Mouse (Mus musculus) intestine, postnatal 0 days (tissue): ENCODE results near the gene Uqcrq. TPM values are rescaled to one million over a fixed set of nuclear protein-coding genes. Genes with fewer than 3 reads are reported as not detected.

Experiments used
- ATAC-seq: fragments of 200-750 bp; cut with Nextera tagmentation; 2 replicates; pipeline ENCODE4 v1.8.0; 2017; ENCODE audit warnings: mild to moderate bottlenecking, moderate TSS enrichment, moderate library complexity
- H3K27ac ChIP-seq: fragments of 300-500 bp; sonication (generic); 2 replicates; pipeline ENCODE4 v1.5.1; 2014; ENCODE audit warnings: mild to moderate bottlenecking, low read depth, low read length, moderate library complexity
- H3K27me3 ChIP-seq: fragments of 300-500 bp; sonication (generic); replicated peaks from 2 replicates; pipeline ENCODE4 v1.6.1; 2014; ENCODE audit warnings: low read length, mixed read lengths; ENCODE audit not compliant: control insufficient read depth, insufficient read depth
- H3K36me3 ChIP-seq: fragments of 300-500 bp; sonication (generic); 2 replicates; pipeline ENCODE4 v1.6.1; 2014; ENCODE audit warnings: mild to moderate bottlenecking, moderate library complexity; ENCODE audit not compliant: control insufficient read depth, insufficient read depth
- H3K4me1 ChIP-seq: fragments of 300-500 bp; sonication (generic); replicated peaks from 2 replicates; pipeline ENCODE4 v1.6.1; 2014; ENCODE audit warnings: antibody characterized with exemption, low read length, mixed read lengths; ENCODE audit not compliant: control insufficient read depth, insufficient read depth
- H3K4me2 ChIP-seq: fragments of 300-500 bp; sonication (generic); replicated peaks from 2 replicates; pipeline ENCODE4 v1.6.1; 2014; ENCODE audit warnings: low read depth, mild to moderate bottlenecking, moderate library complexity
- H3K4me3 ChIP-seq: fragments of 300-500 bp; sonication (generic); 2 replicates; pipeline ENCODE4 v1.5.1; 2014; ENCODE audit warnings: low read depth, low read length
- H3K9ac ChIP-seq: fragments of 300-500 bp; sonication (generic); 2 replicates; pipeline ENCODE4 v1.6.1; 2014; ENCODE audit warnings: mild to moderate bottlenecking, low read depth, low read length
- H3K9me3 ChIP-seq: fragments of 300-500 bp; sonication (generic); 2 replicates; pipeline ENCODE4 v1.6.1; 2016; ENCODE audit warnings: mixed run types; ENCODE audit not compliant: control insufficient read depth
- CTCF ChIP-seq: sonication (generic); IDR thresholded peaks from 2 replicates; pipeline ENCODE4 v1.5.1; 2016; ENCODE audit warnings: low read depth, mild to moderate bottlenecking, control low read depth, antibody characterized with exemption, moderate library complexity
- WGBS: fragments of 180-500 bp; shearing (Covaris S2); extraction: QIAGEN DNeasy Blood & Tissue Kit; methylation state at CpG from one replicate; pipeline ENCODE4 v1.1.7; 2014; 5-methylcytosine and 5-hydroxymethylcytosine counted together
- polyA plus RNA-seq: library from polyadenylated mRNA; unstranded; fragments of >200 nt; fragmentation: Nextera tagmentation; extraction: Ambion mirVana; gene quantifications from 2 replicates; pipeline ENCODE4 v1.2.1, GENCODE M21; 2015

Gene Uqcrq
- polyA plus RNA-seq, 1 experiment from 2014 or later: 2,040 TPM

DNA sequence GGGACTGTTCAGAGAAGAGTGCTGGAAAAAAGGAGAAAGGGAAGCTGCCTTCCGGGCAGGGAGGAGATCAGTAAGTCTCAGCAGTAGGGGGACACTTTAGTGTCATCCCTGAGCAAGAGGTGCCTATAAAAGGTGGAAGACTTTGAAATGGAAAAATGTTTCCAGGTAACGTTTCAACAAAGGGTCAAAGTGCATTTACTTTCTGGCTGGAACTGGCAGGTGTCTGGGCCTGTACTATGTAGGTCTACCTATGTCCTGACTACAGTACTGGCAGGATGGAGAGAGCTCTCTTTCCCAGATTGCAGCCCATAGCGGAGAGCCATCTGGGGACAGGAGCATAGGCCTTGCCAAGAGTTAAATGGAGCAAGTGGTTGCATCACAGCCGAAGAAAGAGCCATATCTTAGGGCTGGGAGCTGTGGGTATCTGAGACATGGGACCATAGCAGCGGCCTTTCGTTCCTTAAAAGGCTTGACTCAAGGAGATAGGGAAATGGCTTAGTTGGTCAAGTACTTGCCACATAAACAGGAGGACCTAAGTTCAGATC, 4.8 kb downstream of the Uqcrq start:
- Histone ChIP-seq H3K27me3 (no peaks in the 10 kb centered on the region), H3K9me3 (no peaks in the 10 kb centered on the region), H3K27ac (peak overlapping the region; percentile 73), H3K4me3 (no peak overlapping the region), H3K9ac (no peak overlapping the region), H3K4me1 (peaks cover 4% of the 10 kb centered on the region; the same call in 1 of the 2 replicates), H3K36me3 (peaks cover 18% of the 10 kb centered on the region), H3K4me2 (no peak overlapping the region)
- TF ChIP-seq CTCF: no peak
- 57% methylated on average over 6 of the region's 6 CpGs for WGBS
- no peak; the same call in 1 of the 2 replicates for ATAC-seq

DNA sequence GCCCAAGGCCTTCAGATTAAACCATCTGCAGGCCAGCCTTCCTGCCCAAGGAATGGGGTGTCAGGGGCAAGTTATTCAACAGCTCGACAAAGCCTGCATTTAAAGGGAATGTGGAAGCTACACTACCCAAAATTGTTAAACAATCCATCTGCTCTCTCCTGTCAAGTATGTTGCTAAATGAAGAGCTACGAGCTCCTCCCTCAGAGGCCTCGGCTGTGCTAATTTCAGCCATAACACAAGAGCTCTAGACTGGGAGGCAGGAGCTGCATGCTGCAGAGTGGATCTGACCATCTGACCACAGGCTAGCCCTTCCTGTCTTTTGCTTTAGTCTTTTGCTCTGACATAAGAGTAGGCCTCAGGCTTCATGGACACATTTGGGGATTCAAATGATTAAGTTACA, 5.4 kb downstream of the Uqcrq start:
- no peaks in the 10 kb centered on the region for H3K27me3 ChIP-seq
- peaks cover 20% of the 10 kb centered on the region for H3K36me3 ChIP-seq
- no peak overlapping the region for H3K4me3 ChIP-seq
- no peaks in the 10 kb centered on the region for H3K9me3 ChIP-seq
- H3K27ac ChIP-seq: peak overlapping the region; percentile 73
- ATAC-seq: no peak
- no peak for TF ChIP-seq CTCF
- no peak overlapping the region for H3K4me2 ChIP-seq
- 57% methylated on average over 3 of the region's 3 CpGs for whole genome bisulfite sequencing
- H3K9ac ChIP-seq: no peak overlapping the region
- peaks cover 4% of the 10 kb centered on the region; the same call in 1 of the 2 replicates for H3K4me1 ChIP-seq

DNA sequence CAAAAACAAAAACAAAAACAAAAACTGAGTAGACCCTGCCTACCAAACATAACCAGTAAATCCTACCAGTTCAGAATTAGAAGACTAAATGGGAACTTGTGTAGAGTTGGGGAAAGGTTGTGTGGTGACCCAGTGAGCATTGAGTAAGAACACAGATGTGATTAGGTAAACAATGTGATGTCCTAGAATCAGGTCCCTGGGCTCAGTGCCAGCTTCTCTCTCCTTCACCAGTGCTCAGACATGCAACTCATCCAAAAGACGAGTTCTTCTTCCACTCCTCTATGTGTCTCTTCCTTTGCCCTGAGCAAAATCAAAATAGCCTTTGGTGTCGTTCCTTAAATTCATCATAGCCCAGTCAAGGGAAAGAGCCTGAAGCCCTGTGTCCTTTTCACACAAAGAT, 5.8 kb downstream of the Uqcrq start:
- WGBS: 65% methylated on average over 2 of the region's 2 CpGs
- H3K9me3 ChIP-seq: no peaks in the 10 kb centered on the region

DNA sequence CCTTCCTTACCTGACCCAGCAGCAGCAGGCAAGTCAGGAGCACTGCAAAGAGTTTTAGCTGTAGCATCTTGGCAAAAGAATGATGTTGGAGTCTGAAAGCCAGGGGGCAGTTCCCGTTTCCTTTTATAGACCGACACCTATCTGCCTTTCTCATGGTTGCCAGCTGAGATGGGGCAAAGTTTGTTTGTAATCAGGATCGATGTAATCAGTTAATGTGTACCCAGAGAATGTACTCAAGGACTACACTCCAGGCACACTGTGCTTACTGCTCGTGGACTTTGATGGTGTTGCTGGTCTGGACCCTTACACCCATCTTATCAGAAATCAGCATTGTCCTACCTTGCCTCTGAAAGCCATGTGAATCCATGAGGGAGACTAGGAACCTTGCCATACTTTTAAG, 7.6 kb downstream of the Uqcrq start, which contains the start of gene Leap2:
Gene Leap2, minus strand, starts transcription at position 135 of the 400 bp plus-strand sequence.
- WGBS: 32% methylated on average over 4 of the region's 4 CpGs
- Histone ChIP-seq H3K27me3 (no peaks in the 10 kb centered on the region), H3K4me3 (peak within 1 kb of the TSS; percentile 27), H3K27ac (peak within 1 kb of the TSS; percentile 68), H3K4me1 (peaks cover 4% of the 10 kb centered on the region; the same call in 1 of the 2 replicates), H3K4me2 (peak within 1 kb of the TSS; percentile 49), H3K36me3 (peaks cover 14% of the 10 kb centered on the region), H3K9ac (peak within 1 kb of the TSS; percentile 53), H3K9me3 (no peaks in the 10 kb centered on the region)
- ATAC-seq: peak; percentile 87
- TF ChIP-seq CTCF: peak; percentile 63

More for the DNA sequence above, 5.8 kb downstream of the Uqcrq start:
- H3K4me1 ChIP-seq: peaks cover 4% of the 10 kb centered on the region; the same call in 1 of the 2 replicates
- no peak overlapping the region for H3K4me2 ChIP-seq
- no peak for TF ChIP-seq CTCF
- H3K9ac ChIP-seq: no peak overlapping the region
- no peak overlapping the region for H3K4me3 ChIP-seq
- H3K27me3 ChIP-seq: no peaks in the 10 kb centered on the region
- H3K36me3 ChIP-seq: peaks cover 21% of the 10 kb centered on the region
- ATAC-seq: no peak
- peak overlapping the region; percentile 73 for H3K27ac ChIP-seq

DNA sequence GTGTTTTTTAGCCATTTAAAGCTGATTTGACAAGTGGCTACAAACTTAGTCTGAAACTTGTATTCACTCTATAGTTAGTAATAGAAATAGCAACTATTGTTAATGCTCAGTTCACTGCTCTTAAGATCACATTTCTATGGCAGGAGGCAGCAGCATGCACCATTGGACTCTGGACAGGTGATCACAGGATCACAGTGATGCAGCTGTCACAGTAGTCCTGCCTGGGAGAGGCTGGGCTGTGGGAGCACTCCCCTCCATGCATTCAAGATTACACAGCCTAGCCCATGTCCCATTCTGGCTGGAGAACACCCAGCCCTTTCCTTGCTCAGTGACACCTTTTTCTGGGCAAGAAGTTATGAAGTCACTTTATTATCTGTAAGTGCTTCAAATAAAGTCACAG, 12.6 kb downstream of the Uqcrq start:
- H3K4me3 ChIP-seq: no peak overlapping the region
- H3K9ac ChIP-seq: no peak overlapping the region
- no peaks in the 10 kb centered on the region; the same call in 1 of the 2 replicates for H3K4me1 ChIP-seq
- H3K36me3 ChIP-seq: peaks cover 34% of the 10 kb centered on the region
- no peak overlapping the region for H3K4me2 ChIP-seq
- peak overlapping the region; percentile 82 for H3K27ac ChIP-seq
- TF ChIP-seq CTCF: no peak
- no peaks in the 10 kb centered on the region for H3K27me3 ChIP-seq
- no peaks in the 10 kb centered on the region for H3K9me3 ChIP-seq
- ATAC-seq: peak; percentile 85

DNA sequence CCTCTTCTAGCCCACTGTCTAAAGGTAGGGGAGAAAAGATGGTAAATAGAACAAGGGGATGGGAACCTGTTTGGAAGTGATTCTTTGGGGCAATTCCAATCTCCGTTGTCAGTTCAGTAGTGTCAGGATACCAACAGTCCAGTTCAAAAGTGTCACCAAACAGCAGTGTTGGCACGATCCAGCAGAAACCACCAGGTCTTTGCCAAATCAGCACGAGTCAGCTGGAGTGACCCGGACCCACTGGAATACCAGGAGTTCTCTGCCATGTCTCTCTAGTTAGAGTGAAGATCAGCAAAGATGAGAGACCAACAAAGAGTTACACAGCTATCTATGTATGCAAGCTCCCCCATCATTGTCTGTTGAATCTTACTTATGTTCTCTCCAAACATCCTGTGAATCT, 16.8 kb downstream of the Uqcrq start:
- Histone ChIP-seq H3K9me3 (no peaks in the 10 kb centered on the region), H3K4me3 (no peak overlapping the region), H3K27me3 (no peaks in the 10 kb centered on the region), H3K27ac (no peak overlapping the region), H3K4me1 (no peaks in the 10 kb centered on the region; the same call in 1 of the 2 replicates), H3K9ac (no peak overlapping the region), H3K4me2 (no peak overlapping the region), H3K36me3 (peaks cover 66% of the 10 kb centered on the region)
- no peak for ATAC-seq
- WGBS: 88% methylated on average over 4 of the region's 4 CpGs
- TF ChIP-seq CTCF: no peak

DNA sequence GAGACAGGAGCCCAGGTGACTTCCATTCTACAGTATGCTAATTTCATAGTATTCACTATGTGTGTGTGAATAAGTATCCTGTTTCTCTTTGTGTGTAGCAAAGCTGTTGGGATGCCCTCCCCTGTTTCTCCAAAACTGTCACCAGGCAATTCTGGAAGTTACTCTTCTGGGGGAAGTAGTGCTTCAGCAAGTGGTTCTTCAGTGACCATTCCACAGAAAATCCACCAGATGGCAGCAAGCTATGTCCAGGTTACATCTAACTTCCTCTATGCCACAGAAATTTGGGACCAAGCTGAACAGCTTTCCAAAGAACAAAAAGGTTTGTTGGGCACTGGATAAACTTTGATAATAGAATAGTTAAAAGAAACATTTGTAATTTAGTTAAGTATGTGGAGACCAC, 18.9 kb downstream of the Uqcrq start:
- Histone ChIP-seq H3K4me1 (no peaks in the 10 kb centered on the region), H3K4me3 (no peak overlapping the region), H3K36me3 (peaks cover 70% of the 10 kb centered on the region), H3K27me3 (no peaks in the 10 kb centered on the region), H3K27ac (no peak overlapping the region), H3K4me2 (no peak overlapping the region), H3K9me3 (no peaks in the 10 kb centered on the region), H3K9ac (no peak overlapping the region)
- no peak for ATAC-seq
- peak; percentile 81 for TF ChIP-seq CTCF
